Mouse (Mus musculus): ENCODE measurements at regions not wholly inside any gene's neighbourhood (a gene's known extent, or its start where the extent isn't known, plus 50 kb on each side); places are given as distances from the start of the nearest gene placed in this dataset.

DNA sequence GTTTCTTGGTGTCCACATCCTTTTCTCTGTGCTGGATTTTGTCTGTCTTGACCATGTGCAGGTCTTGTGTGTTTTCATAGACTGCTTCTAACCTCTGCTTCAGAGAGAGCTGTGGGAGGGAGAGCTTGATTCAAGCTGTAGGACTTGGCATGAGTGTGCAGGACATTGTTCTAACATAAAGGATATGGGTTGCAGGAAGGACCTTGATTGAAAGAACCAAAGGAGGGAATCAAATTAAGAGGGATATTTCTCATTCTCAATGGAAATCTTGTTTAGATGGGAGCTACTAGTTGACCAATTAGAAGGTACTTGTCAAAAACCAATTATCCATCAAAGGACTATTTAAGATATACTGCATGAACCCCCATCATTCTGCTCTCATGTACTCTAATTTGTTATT, 244.9 kb upstream of the Xrcc4 start:
- DNase-seq (ENCODE audit: low read depth, low spot score) = no peak
- Histone ChIP-seq H3K36me3 (ENCODE audit: control insufficient read depth, insufficient read depth, low read length, poor library complexity, severe bottlenecking) (no peaks in the 10 kb centered on the region), H3K27me3 (ENCODE audit: control insufficient read depth, insufficient read depth, low read length, poor library complexity, severe bottlenecking) (no peaks in the 10 kb centered on the region)

DNA sequence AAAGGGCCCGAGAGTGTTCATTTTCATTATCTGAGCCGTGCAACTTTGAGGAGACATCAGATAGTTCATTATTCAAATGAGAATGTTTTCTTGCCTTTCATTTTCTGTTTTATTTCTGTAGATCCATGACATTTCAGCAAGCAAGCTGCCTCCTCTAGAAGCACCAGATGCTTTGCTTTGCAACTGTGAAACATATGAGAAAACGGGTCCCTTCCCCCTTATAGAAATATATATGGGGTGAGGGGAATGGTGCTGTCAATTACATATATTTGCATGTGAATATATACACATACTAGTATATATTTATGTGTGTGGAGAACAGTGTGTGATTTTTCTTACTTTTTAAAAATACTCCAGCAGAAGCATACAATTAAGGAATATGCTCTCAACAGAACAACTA, 235.8 kb upstream of the Xrcc4 start:
- Histone ChIP-seq H3K36me3 (ENCODE audit: control insufficient read depth, insufficient read depth, low read length, poor library complexity, severe bottlenecking) (no peaks in the 10 kb centered on the region), H3K27me3 (ENCODE audit: control insufficient read depth, insufficient read depth, low read length, poor library complexity, severe bottlenecking) (no peaks in the 10 kb centered on the region)
- DNase-seq (ENCODE audit: low read depth, low spot score) = no peak

DNA sequence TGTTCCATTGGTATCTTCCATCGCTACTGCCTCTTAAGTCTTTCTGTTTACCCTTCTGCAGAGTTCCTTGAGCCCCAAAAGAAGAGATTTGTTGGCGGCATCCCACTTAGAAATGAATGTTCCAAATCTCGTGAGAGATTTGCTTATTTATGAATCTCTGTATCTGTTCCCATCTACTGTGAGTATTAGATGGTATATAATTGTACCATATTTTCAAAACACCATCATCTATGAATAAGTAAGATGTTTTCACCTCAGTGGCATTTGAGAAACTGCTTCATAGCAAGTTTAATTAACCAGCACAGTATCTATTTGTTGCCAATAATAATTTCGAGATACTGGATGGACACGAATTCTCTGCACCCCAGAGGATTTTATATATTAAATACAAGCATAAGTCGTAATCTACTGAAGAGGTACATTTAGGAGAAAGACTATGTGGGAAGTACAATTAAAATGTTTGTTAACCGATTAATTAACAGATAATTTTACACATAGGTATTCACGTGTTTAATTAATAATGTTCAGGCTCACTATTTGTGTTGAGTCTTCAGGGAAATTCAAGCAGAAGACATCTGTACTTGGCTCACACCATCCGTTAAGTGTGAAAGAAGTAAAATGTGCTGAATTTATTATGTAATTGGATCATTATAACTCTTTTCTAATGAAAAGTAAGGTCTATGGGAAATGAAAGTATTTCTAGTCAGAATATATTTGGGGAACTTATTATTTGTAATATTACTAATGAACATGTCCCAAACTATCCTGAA, 224.0 kb upstream of the Xrcc4 start:
- DNase-seq (ENCODE audit: low read depth, low spot score) = no peak
- H3K27me3 ChIP-seq (ENCODE audit: control insufficient read depth, insufficient read depth, low read length, poor library complexity, severe bottlenecking) = no peaks in the 10 kb centered on the region
- H3K36me3 ChIP-seq (ENCODE audit: control insufficient read depth, insufficient read depth, low read length, poor library complexity, severe bottlenecking) = no peaks in the 10 kb centered on the region

DNA sequence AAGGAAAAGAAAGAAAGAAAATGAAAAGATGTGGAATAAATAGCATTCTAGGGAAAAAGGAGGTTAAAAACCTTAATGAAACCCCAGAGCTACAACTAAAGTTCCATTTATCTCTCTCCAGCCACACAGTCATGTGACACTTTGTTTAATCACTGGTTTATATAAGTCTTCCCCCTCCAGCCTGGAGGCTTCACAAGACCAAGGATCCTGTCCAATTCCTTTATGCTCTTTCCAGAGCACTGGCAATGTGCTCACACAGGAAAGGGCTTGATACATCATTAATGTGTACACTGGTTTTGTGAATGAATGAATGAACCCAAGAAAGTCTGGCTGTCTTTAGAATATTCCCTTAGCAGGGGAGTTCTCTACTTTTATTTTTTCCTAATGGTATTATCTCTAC, 221.1 kb upstream of the Xrcc4 start:
- Histone ChIP-seq H3K27me3 (ENCODE audit: control insufficient read depth, insufficient read depth, low read length, poor library complexity, severe bottlenecking) (no peaks in the 10 kb centered on the region), H3K36me3 (ENCODE audit: control insufficient read depth, insufficient read depth, low read length, poor library complexity, severe bottlenecking) (no peaks in the 10 kb centered on the region)
- DNase-seq (ENCODE audit: low read depth, low spot score) = no peak

DNA sequence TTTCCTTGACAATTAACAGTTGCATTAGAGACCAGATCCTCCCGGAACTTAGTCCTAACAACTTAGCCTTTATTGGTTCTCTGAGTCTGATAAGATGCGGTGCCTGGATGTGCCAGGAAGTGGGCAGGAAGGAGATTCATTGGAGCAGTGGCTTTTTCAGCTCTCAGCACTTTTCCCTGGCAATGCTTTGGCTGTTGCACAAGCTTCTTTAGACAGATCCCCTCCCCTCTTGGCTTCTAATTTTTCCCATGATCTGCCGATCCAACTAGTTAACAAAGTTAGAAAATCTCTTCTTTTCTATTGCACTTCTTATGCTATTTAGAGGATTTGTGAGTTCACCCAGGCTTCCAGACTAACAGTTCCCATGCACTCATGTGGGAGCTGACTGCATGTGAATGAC, 211.1 kb upstream of the Xrcc4 start:
- Histone ChIP-seq H3K27me3 (ENCODE audit: control insufficient read depth, insufficient read depth, low read length, poor library complexity, severe bottlenecking) (no peaks in the 10 kb centered on the region), H3K36me3 (ENCODE audit: control insufficient read depth, insufficient read depth, low read length, poor library complexity, severe bottlenecking) (no peaks in the 10 kb centered on the region)
- DNase-seq (ENCODE audit: low read depth, low spot score) = no peak

DNA sequence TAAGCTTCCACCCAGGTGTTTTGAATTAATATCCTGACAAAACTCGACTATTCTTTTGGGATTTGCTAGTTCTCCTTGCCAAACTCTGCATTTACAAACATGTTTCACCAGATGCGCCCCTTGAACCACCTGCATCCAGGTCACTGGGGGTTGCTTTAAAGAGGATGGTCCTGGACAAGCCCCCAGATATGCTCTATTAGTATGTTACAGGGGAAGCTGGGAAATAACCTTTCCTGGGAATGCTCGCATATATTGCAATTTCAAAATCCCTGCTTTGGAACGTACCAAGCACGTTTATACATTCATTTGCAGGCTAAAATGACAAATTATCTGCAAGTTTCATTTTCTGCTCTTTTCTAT, 205.2 kb upstream of the Xrcc4 start:
- H3K27me3 ChIP-seq (ENCODE audit: control insufficient read depth, insufficient read depth, low read length, poor library complexity, severe bottlenecking) = no peaks in the 10 kb centered on the region
- DNase-seq (ENCODE audit: low read depth, low spot score) = no peak
- no peaks in the 10 kb centered on the region for H3K36me3 ChIP-seq (ENCODE audit: control insufficient read depth, insufficient read depth, low read length, poor library complexity, severe bottlenecking)

DNA sequence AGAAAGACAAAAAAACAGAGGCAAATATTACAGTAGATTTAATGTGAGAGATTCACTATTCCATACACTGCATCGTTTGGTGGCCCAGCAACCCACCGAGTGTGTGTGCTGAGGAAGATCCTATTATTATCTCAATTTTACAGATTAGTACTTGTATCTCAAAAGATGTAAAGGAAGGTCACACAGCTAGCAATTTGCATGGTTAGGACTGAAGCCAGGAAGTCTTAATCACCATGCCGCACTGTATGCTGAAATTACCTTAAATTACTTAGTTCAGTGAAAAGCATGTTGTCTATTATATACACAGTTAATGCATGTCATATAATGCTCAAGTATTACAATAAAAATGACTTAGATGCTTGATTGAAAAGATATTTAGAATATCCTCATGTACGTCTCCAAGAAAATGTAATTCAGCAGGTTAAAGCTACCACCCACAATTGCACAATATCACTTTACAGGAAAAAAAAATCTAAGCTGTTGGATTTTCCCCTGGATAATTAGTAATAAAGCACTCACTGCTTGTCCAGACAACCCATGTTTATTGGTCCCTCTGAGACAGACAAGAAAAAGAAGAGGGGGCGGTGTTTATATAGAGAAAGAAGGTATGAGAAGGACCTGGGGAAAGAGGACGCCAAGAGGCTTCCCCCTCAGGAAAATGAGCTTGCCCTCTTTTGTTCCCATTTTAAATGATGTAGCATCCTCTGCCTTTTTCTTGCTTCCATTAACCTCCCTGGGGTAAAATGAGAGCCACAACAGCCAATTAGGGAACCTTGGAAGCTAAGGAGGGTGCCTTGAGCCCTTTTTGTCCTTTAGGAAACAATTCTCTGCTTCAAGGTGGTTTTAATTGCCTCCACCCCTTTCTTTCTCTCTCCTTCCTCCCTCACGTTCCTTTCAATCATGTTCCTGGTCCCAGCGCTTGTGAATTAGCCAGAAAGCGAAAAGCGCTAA, 204.6 kb upstream of the Xrcc4 start:
- Histone ChIP-seq H3K36me3 (ENCODE audit: control insufficient read depth, insufficient read depth, low read length, poor library complexity, severe bottlenecking) (no peaks in the 10 kb centered on the region), H3K27me3 (ENCODE audit: control insufficient read depth, insufficient read depth, low read length, poor library complexity, severe bottlenecking) (no peaks in the 10 kb centered on the region)
- DNase-seq (ENCODE audit: low read depth, low spot score) = no peak

DNA sequence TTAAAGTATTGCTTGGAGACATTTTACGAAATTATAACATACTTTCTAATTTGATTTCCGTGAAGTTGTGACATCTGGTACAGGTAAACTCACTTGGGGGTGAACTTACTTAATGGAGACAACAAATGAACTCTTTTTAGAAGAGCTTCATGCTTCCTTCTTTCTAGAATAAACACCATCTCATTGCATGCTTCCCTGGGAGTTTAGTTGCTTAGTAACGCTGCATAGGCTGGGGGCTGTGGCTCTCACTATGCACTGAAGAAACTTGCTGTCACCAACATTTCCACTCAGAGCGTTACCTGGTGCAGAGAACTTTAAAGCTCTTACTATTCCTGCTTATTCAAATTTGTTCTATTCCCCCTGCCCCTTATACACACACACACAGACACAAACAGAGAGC, 203.5 kb upstream of the Xrcc4 start:
- Histone ChIP-seq H3K27me3 (ENCODE audit: control insufficient read depth, insufficient read depth, low read length, poor library complexity, severe bottlenecking) (no peaks in the 10 kb centered on the region), H3K36me3 (ENCODE audit: control insufficient read depth, insufficient read depth, low read length, poor library complexity, severe bottlenecking) (no peaks in the 10 kb centered on the region)
- DNase-seq (ENCODE audit: low read depth, low spot score) = no peak

DNA sequence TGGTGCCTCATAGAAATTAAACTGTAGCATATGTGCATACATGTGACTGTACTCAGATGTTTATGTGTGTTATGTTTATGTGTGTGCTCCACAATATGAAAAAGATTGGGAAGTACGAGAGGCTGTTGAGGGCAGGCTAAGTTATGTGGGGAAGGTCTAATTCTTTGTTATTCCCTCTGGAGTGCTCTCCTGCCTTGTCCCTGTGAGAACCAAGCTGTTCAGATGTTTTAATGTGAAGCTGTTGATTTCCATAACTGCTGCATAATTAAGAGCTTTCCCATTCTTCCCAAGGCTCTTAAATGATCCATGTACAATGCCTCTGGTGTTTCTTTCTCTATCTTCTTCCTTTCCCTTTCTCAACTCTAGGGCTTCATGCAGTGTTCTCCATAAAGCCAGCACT, 202.7 kb upstream of the Xrcc4 start:
- Histone ChIP-seq H3K27me3 (ENCODE audit: control insufficient read depth, insufficient read depth, low read length, poor library complexity, severe bottlenecking) (no peaks in the 10 kb centered on the region), H3K36me3 (ENCODE audit: control insufficient read depth, insufficient read depth, low read length, poor library complexity, severe bottlenecking) (no peaks in the 10 kb centered on the region)
- no peak for DNase-seq (ENCODE audit: low read depth, low spot score)

DNA sequence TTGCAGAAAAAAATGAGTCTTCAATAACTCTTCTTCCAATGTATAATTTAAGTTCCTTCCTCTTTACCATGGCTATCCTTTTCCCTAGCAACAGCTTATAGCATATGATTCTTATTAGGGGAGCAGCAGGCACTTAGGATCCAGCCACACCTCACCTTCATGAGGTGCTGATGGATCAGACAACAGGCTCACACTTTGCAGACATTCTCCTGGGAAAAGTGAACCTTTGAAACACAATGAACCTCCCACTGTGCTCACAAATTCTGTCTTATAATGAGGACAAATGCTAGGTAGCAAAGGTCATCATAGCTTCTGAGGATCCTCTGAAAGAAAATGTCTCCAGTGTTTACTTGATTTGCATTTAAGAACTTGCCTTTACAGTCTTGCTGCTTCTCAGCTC, 191.6 kb upstream of the Xrcc4 start:
- no peak for DNase-seq (ENCODE audit: low read depth, low spot score)
- Histone ChIP-seq H3K27me3 (ENCODE audit: control insufficient read depth, insufficient read depth, low read length, poor library complexity, severe bottlenecking) (no peaks in the 10 kb centered on the region), H3K36me3 (ENCODE audit: control insufficient read depth, insufficient read depth, low read length, poor library complexity, severe bottlenecking) (no peaks in the 10 kb centered on the region)

DNA sequence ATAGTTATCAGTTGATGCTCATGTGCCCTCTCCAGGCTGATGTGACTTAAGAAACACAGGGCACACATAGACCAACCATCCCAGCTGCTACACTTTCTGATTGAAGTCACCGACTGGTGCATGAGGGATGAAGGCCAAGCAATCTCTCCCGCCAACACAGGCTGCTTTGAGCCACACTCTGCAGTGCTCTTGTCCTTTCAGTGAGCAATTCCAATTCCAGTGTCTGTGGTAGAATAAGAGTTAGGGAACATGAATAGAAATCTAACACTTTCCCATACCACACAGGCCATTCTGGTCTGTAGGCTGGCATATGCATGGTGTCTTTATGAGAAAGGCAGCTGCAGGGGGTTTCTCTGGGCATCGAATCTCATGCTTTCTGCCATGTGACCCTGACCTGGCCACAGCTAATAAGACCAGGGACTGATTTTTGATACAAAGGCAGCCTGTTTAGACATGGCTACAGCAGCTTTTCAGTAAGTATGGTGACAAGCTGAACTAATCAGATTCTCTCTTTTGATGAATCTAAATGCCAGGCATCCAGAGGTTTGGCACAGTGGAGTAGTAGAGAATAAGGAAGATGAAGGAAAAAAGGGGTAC, 190.5 kb upstream of the Xrcc4 start:
- H3K36me3 ChIP-seq (ENCODE audit: control insufficient read depth, insufficient read depth, low read length, poor library complexity, severe bottlenecking) = no peaks in the 10 kb centered on the region
- H3K27me3 ChIP-seq (ENCODE audit: control insufficient read depth, insufficient read depth, low read length, poor library complexity, severe bottlenecking) = no peaks in the 10 kb centered on the region
- DNase-seq (ENCODE audit: low read depth, low spot score) = no peak

DNA sequence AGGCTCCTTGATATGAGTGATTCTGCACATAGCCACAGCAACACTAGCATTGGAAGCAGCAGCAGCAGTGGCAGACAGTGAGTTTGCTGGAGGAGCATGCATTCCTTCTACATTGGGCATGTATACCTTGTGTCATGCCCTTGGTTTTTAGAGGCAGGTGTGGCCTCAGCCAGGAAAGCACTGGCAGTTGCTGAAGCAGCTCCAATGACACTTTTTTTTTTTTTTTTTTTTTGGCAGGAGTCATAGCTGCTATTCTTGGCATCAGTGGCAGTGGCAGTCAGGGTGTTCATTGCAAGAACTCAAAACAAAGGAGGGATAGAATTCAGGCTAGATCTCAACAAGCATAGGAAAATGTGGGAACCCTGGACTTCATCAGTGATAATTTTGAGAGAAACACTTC, 189.9 kb upstream of the Xrcc4 start:
- no peak for DNase-seq (ENCODE audit: low read depth, low spot score)
- Histone ChIP-seq H3K36me3 (ENCODE audit: control insufficient read depth, insufficient read depth, low read length, poor library complexity, severe bottlenecking) (no peaks in the 10 kb centered on the region), H3K27me3 (ENCODE audit: control insufficient read depth, insufficient read depth, low read length, poor library complexity, severe bottlenecking) (no peaks in the 10 kb centered on the region)

DNA sequence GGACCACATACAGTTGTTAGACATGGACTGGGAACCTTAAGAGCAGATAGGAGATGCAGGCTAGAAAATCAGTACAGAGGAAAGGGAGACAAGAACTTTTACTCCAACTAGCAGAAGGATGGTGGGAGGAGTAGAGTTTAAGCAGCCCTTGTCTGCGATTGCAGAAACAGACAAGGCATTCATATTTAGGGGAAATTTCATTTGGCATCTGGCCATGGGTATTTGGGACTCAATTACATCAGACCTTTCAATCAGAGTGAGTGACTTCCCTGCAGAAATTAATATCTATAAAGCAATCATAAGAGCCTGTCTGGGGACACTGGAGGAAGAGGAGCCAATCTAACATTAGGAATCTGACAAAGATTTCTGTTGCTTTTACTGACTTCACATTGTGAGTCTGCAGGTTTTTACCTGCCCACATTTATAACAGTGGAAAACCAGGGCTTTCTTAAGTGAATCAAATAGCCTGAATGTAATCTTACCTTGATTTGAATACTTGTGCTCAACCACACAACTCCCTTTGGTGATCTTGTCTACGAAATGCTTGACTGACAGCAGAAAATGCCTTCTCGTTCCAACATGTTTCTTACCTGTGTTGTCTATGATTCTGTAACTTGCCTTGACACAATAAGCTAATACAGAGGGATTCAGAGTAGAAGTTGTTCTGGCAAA, 169.8 kb upstream of the Xrcc4 start:
- no peaks in the 10 kb centered on the region for H3K27me3 ChIP-seq (ENCODE audit: control insufficient read depth, insufficient read depth, low read length, poor library complexity, severe bottlenecking)
- no peaks in the 10 kb centered on the region for H3K36me3 ChIP-seq (ENCODE audit: control insufficient read depth, insufficient read depth, low read length, poor library complexity, severe bottlenecking)
- no peak for DNase-seq (ENCODE audit: low read depth, low spot score)

DNA sequence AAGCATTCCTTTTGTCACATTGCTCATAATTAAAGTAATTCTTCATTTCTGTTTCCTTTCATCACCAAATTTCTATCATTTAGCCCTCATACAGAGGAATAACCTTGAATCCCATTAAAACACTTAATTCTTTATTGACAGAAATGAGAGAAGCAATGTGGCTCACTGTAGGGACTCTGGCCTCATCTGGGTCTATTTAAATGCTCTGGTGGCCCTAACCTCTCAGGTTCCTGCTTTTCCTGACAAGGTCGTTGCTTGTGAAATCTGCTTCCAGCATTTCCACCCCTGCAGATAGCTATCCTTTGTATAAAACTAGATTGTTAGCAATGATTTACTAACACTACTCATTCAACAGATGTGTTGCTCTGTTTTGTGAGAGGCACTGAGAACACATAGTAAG, 163.6 kb upstream of the Xrcc4 start:
- no peaks in the 10 kb centered on the region for H3K36me3 ChIP-seq (ENCODE audit: control insufficient read depth, insufficient read depth, low read length, poor library complexity, severe bottlenecking)
- H3K27me3 ChIP-seq (ENCODE audit: control insufficient read depth, insufficient read depth, low read length, poor library complexity, severe bottlenecking) = no peaks in the 10 kb centered on the region
- no peak for DNase-seq (ENCODE audit: low read depth, low spot score)
